Mouse (Mus musculus): ENCODE measurements at regions not wholly inside any gene's neighbourhood (a gene's known extent, or its start where the extent isn't known, plus 50 kb on each side); places are given as distances from the start of the nearest gene placed in this dataset.
"Not testable (repeated sequence)": the region's sequence is repeated elsewhere in the genome, so short reads cannot be mapped to it uniquely, and the experiment has no call there.

DNA sequence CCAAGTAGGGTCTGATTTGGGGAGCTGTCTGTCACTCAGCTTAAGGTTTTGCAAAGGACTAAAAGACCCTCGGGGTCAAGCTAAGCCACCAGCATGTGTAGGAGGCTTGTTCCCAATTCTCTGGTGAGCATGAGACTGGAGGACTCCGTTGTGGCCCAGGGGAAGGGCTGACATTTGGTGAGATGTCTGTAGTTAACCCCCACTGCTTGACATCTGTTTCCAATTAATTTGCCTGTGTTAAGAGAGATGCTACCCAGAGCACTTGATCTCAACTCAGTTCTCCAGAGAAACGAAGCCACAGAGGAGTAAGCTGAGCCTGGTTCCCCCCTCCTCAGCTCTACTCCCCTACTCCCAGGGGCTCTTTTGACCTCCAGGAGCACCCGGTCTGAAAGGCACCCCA, 100.2 kb upstream of the Top1 start:
- no peaks in the 10 kb centered on the region for H3K36me3 ChIP-seq (ENCODE audit: control insufficient read depth, insufficient read depth, low read length)
- no peaks in the 10 kb centered on the region for H3K4me1 ChIP-seq (ENCODE audit: control insufficient read depth, insufficient read depth, low read length)
- no peak overlapping the region for H3K9ac ChIP-seq (ENCODE audit: low read length)
- H3K27me3 ChIP-seq (ENCODE audit: control insufficient read depth, insufficient read depth, low read length) = no peaks in the 10 kb centered on the region
- H3K4me2 ChIP-seq = no peak overlapping the region
- ATAC-seq (ENCODE audit: low FRiP score) (no peak), DNase-seq (ENCODE audit: low spot score, missing footprints) (no peak)
- H3K9me3 ChIP-seq (ENCODE audit: control insufficient read depth, low read length) = no peaks in the 10 kb centered on the region
- 42% methylated on average over 4 of the region's 4 CpGs for WGBS
- H3K4me3 ChIP-seq (ENCODE audit: low read depth, low read length) = no peak overlapping the region
- no peak overlapping the region for H3K27ac ChIP-seq (ENCODE audit: low read depth, low read length)

DNA sequence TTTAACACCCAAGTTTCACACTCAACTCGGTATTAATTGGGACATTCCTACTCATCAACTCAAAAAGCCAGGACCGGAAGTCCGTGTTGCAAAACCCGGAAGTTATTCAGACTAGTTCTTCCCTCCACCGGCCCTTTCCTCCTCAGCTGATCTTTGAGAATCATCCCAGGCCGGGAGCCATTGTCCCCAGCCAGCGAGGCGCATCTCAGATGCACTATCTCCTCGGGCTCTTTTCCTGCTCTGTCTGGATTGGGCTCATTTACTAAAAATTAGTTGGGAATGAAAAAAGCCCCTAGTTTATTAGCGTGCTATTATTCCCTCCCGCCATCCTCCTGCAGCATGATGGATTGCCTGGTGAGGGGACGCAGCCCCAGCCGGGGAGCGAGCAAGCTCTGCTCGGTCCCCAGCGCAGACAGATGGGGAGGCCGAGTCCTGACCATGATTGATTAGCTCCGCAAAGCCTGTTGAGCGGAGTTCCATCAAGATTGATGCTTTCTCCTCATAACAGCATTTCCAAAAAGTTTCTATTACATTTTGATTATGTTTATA, 93.5 kb upstream of the Top1 start:
- ATAC-seq (ENCODE audit: low FRiP score) (no peak), DNase-seq (ENCODE audit: low spot score, missing footprints) (no peak)
- H3K4me3 ChIP-seq (ENCODE audit: low read depth, low read length) = no peak overlapping the region
- 79% methylated on average over 19 of the region's 19 CpGs for WGBS
- H3K36me3 ChIP-seq (ENCODE audit: control insufficient read depth, insufficient read depth, low read length) = no peaks in the 10 kb centered on the region
- H3K9ac ChIP-seq (ENCODE audit: low read length) = no peak overlapping the region
- no peaks in the 10 kb centered on the region for H3K9me3 ChIP-seq (ENCODE audit: control insufficient read depth, low read length)
- H3K4me2 ChIP-seq = no peak overlapping the region
- no peak overlapping the region for H3K27ac ChIP-seq (ENCODE audit: low read depth, low read length)
- H3K4me1 ChIP-seq (ENCODE audit: control insufficient read depth, insufficient read depth, low read length) = no peaks in the 10 kb centered on the region
- no peaks in the 10 kb centered on the region for H3K27me3 ChIP-seq (ENCODE audit: control insufficient read depth, insufficient read depth, low read length)

DNA sequence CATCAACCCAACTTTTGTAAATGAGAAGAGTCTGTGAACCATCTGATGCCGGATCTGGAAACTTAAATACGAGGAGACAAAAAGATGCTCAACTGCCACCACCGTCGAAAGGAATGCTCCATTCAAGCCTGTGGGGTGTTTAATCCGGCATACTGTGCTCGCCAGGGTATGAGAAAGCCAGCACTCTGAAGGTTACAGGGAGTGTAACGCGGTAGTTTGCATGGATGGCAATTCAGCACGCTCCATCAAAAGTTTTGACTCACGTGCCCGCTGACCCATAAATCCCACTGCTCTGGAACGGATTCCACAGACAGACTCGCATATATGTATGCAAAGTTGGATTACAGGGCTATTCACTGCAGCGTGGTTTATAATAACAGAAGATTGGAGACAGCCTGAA, 84.0 kb upstream of the Top1 start:
- Histone ChIP-seq H3K4me3 (ENCODE audit: low read depth, low read length) (no peak overlapping the region), H3K9me3 (ENCODE audit: control insufficient read depth, low read length) (no peaks in the 10 kb centered on the region), H3K4me2 (no peak overlapping the region), H3K4me1 (ENCODE audit: control insufficient read depth, insufficient read depth, low read length) (no peaks in the 10 kb centered on the region), H3K9ac (ENCODE audit: low read length) (no peak overlapping the region), H3K36me3 (ENCODE audit: control insufficient read depth, insufficient read depth, low read length) (no peaks in the 10 kb centered on the region), H3K27ac (ENCODE audit: low read depth, low read length) (no peak overlapping the region), H3K27me3 (ENCODE audit: control insufficient read depth, insufficient read depth, low read length) (no peaks in the 10 kb centered on the region)
- no peak for DNase-seq (ENCODE audit: low spot score, missing footprints)
- peak; percentile 63 for ATAC-seq (ENCODE audit: low FRiP score)
- WGBS = 23% methylated on average over 14 of the region's 14 CpGs

DNA sequence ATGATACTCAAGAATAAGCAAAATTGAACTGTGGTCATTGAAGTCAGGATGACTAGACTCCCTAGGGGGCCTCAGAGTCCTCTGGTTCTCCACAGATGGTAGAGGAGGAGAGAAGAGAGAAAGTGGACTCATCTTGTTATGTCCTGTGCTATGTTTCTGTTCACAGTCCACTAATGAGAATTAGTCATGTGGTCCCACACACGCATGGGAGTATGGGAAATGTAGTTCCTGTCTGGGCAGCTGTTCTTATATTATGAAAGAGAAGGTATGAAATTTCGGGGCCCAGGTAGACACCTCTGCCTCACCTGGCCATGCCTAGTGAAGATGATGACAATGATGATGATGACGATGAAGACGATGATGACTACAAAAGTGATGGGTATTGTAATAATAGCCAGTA, 77.9 kb upstream of the Top1 start:
- Histone ChIP-seq H3K9ac (ENCODE audit: low read length) (no peak overlapping the region), H3K36me3 (ENCODE audit: control insufficient read depth, insufficient read depth, low read length) (no peaks in the 10 kb centered on the region), H3K4me1 (ENCODE audit: control insufficient read depth, insufficient read depth, low read length) (no peaks in the 10 kb centered on the region), H3K9me3 (ENCODE audit: control insufficient read depth, low read length) (no peaks in the 10 kb centered on the region), H3K4me3 (ENCODE audit: low read depth, low read length) (no peak overlapping the region), H3K4me2 (no peak overlapping the region), H3K27ac (ENCODE audit: low read depth, low read length) (no peak overlapping the region), H3K27me3 (ENCODE audit: control insufficient read depth, insufficient read depth, low read length) (no peaks in the 10 kb centered on the region)
- ATAC-seq (ENCODE audit: low FRiP score) = no peak
- WGBS = 86% methylated on average over 4 of the region's 4 CpGs
- DNase-seq (ENCODE audit: low spot score, missing footprints) = no peak

DNA sequence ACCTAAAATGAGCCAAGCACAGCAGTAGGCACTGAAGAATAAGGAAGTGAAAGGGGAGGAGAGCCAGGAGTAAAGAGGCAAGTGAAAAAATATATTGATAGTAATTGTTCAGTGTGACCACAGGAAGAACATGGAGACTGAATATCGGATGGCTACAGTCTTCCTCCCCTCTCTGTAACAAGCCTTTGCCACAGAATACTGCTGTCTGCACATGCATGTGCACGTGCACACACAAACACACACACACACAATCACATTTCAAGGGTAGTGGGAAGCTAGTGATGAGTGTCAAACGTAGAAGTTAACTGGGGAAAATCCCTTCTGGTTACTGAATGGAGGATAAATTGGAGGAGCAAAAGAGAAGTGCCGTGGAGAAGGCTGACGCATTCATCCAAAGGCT, 76.2 kb upstream of the Top1 start:
- DNase-seq (ENCODE audit: low spot score, missing footprints) (no peak), ATAC-seq (ENCODE audit: low FRiP score) (no peak)
- Histone ChIP-seq H3K9me3 (ENCODE audit: control insufficient read depth, low read length) (no peaks in the 10 kb centered on the region), H3K27me3 (ENCODE audit: control insufficient read depth, insufficient read depth, low read length) (no peaks in the 10 kb centered on the region), H3K27ac (ENCODE audit: low read depth, low read length) (no peak overlapping the region), H3K4me3 (ENCODE audit: low read depth, low read length) (no peak overlapping the region), H3K4me2 (no peak overlapping the region), H3K4me1 (ENCODE audit: control insufficient read depth, insufficient read depth, low read length) (no peaks in the 10 kb centered on the region), H3K36me3 (ENCODE audit: control insufficient read depth, insufficient read depth, low read length) (no peaks in the 10 kb centered on the region), H3K9ac (ENCODE audit: low read length) (no peak overlapping the region)
- whole genome bisulfite sequencing = 85% methylated on average over 5 of the region's 5 CpGs

DNA sequence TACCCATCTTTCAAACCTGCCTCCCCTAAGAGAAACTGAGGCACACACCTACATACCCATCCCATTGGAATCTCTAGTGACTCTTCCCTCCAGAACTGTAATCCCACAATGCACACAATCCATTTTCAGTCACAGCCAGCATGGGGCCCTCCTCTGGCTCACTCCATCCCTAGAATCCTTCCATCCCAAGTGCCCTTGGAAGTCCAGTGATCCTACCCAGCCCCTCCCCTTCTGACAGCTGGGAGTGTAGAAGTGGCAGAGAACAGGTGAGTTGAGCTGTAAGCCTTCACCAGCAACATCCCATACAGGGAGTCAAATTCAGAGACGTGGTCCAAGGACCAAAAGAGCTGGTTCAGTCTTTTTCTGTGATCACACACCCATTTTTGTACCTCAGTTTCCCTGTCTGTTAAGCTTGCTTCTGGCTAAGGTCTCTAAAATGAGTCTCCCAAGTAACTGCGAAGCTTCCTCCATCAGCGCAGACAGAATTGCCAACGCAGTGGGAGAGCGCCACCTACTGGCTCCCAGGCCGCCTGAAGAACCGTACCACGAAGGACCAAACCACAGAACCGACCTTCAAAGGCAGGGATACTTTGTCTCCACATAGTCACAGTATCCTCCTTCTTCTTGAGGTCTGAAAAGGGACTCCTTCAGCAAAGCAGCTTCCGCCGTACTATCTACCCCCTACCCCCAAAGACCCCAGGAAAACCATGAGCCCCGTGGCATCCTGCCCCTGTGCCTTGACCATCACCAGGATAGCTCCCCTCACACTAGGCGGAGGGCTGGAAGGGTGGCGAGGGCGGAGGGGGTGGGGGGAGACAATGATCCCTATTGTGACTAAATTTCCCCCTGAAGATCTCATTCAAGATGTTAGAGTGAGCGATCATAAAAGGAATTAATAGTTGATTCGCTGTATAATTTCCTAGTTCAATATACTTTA, 67.0 kb upstream of the Top1 start:
- Histone ChIP-seq H3K9ac (ENCODE audit: low read length) (no peak overlapping the region), H3K27me3 (ENCODE audit: control insufficient read depth, insufficient read depth, low read length) (peaks cover 13% of the 10 kb centered on the region; the same call in 1 of the 2 replicates), H3K9me3 (ENCODE audit: control insufficient read depth, low read length) (no peaks in the 10 kb centered on the region), H3K27ac (ENCODE audit: low read depth, low read length) (no peak overlapping the region), H3K4me3 (ENCODE audit: low read depth, low read length) (no peak overlapping the region), H3K4me1 (ENCODE audit: control insufficient read depth, insufficient read depth, low read length) (peaks cover 3% of the 10 kb centered on the region; the same call in 1 of the 2 replicates), H3K36me3 (ENCODE audit: control insufficient read depth, insufficient read depth, low read length) (no peaks in the 10 kb centered on the region), H3K4me2 (peak overlapping the region; percentile 22; the same call in 1 of the 2 replicates)
- WGBS = 10% methylated on average over 17 of the region's 17 CpGs
- DNase-seq (ENCODE audit: low spot score, missing footprints) = peak; percentile 99
- peak; percentile 63 for ATAC-seq (ENCODE audit: low FRiP score)

DNA sequence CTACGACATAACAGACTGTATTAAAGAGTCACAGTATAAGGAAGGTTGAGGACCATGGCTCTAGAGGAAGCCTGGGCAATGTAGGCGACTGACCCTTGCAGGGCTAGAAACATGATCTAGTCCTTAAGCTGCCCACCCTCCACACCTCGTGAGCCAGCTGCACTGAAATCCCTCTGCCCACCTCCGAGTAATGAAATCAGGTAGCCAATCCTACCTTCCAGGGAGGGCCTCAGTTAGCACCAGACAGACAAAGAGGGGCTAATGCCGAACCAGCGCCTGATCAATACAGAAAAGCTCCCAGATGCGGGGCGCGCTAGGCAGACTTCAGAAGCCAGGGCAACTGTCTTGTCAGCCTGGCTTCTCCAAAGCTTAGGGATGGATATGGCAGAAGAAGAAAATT, 65.4 kb upstream of the Top1 start:
- Histone ChIP-seq H3K4me2 (no peak overlapping the region), H3K9ac (ENCODE audit: low read length) (no peak overlapping the region), H3K27me3 (ENCODE audit: control insufficient read depth, insufficient read depth, low read length) (peaks cover 13% of the 10 kb centered on the region; the same call in 1 of the 2 replicates), H3K4me1 (ENCODE audit: control insufficient read depth, insufficient read depth, low read length) (peaks cover 3% of the 10 kb centered on the region; the same call in 1 of the 2 replicates), H3K27ac (ENCODE audit: low read depth, low read length) (no peak overlapping the region; the same call in 1 of the 2 replicates), H3K9me3 (ENCODE audit: control insufficient read depth, low read length) (no peaks in the 10 kb centered on the region), H3K4me3 (ENCODE audit: low read depth, low read length) (no peak overlapping the region), H3K36me3 (ENCODE audit: control insufficient read depth, insufficient read depth, low read length) (no peaks in the 10 kb centered on the region)
- WGBS = 22% methylated on average over 9 of the region's 9 CpGs
- no peak for ATAC-seq (ENCODE audit: low FRiP score)
- DNase-seq (ENCODE audit: low spot score, missing footprints) = peak; percentile 85

DNA sequence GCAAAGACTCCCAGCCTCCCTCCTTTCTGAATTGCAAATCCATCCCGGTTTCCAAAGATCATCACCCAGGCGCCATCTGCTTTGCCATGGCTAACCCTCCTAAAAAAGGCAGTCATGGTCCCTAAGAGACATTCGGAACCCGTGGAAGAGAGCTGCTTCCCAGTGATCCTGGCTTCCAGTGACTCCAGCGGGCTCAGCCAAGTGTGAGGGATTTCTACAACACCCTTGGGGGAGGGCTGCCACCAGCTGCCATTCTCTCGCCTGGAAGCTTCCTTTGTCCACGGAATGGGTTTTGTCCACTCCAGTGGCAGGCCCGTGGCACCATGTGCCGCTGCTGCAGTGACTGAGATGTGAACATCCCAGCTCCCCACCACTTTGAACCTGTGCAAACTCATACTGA, 64.7 kb upstream of the Top1 start:
- no peaks in the 10 kb centered on the region for H3K36me3 ChIP-seq (ENCODE audit: control insufficient read depth, insufficient read depth, low read length)
- H3K27me3 ChIP-seq (ENCODE audit: control insufficient read depth, insufficient read depth, low read length) = peaks cover 13% of the 10 kb centered on the region; the same call in 1 of the 2 replicates
- ATAC-seq (ENCODE audit: low FRiP score) (peak; percentile 57), DNase-seq (ENCODE audit: low spot score, missing footprints) (peak; percentile 90)
- H3K4me1 ChIP-seq (ENCODE audit: control insufficient read depth, insufficient read depth, low read length) = peaks cover 3% of the 10 kb centered on the region; the same call in 1 of the 2 replicates
- no peaks in the 10 kb centered on the region for H3K9me3 ChIP-seq (ENCODE audit: control insufficient read depth, low read length)
- H3K9ac ChIP-seq (ENCODE audit: low read length) = no peak overlapping the region
- H3K27ac ChIP-seq (ENCODE audit: low read depth, low read length) = peak overlapping the region; percentile 1; the same call in 1 of the 2 replicates
- WGBS = 3% methylated on average over 9 of the region's 9 CpGs
- H3K4me2 ChIP-seq = peak overlapping the region; percentile 14; the same call in 1 of the 2 replicates
- H3K4me3 ChIP-seq (ENCODE audit: low read depth, low read length) = no peak overlapping the region

DNA sequence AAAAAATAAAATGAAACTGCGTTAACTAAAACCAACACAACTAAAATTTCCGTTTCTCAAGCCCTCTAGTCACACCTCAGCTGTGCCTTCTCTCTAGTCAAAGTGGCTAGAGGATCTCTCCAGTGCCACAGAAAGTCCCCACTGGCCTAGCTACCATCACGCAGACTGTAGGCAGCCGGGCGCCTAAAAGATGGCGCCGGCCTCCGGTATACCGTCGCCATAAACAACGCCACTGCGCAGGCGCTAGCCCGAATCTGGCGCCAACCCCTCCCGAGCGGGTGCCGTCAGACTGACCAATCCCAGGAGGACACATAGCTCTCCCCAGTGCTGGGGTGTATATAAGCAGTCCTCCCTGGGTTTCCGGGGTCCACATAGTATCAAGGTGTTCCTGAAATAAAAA, 62.7 kb upstream of the Top1 start:
- H3K4me1 ChIP-seq (ENCODE audit: control insufficient read depth, insufficient read depth, low read length); H3K27ac ChIP-seq (ENCODE audit: low read depth, low read length); H3K36me3 ChIP-seq (ENCODE audit: control insufficient read depth, insufficient read depth, low read length); ATAC-seq (ENCODE audit: low FRiP score); DNase-seq (ENCODE audit: low spot score, missing footprints); H3K4me2 ChIP-seq; H3K9ac ChIP-seq (ENCODE audit: low read length); H3K9me3 ChIP-seq (ENCODE audit: control insufficient read depth, low read length); H3K4me3 ChIP-seq (ENCODE audit: low read depth, low read length): not testable (repeated sequence)
- H3K27me3 ChIP-seq (ENCODE audit: control insufficient read depth, insufficient read depth, low read length) = peaks cover 13% of the 10 kb centered on the region; the same call in 1 of the 2 replicates
- 96% methylated on average over 19 of the region's 19 CpGs for WGBS

Data from midbrain, embryonic 11.5 days (tissue).